Mouse (Mus musculus): ENCODE results near the gene Gm20662.

DNA sequence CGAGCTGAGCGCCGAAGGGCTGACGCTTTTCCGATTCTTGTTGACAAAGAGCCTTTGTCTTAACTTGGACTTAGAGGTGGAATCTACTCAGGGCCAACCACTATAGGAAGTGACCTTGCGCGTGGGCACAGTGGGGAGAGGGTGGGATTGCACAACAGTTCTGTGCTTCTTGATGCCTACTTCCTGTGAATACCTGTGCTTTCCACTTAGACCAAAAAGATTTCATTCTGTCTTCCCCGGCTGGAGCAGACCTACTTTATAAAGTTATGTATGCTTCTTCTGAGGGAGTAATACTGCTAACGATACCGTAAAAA lies 46.3 kb upstream of the Gm20662 start, which contains the start of gene Traip:
- no peak for TF ChIP-seq CTCF (IDR thresholded peaks at IDR 0.05; ENCODE audit: low read depth, low read length)
- no peak for TF ChIP-seq TAL1 (conservative IDR thresholded peaks at IDR 0.05; ENCODE audit: low read depth, low read length)

Data from G1E (cell line).